Mouse (Mus musculus) MEL (cell line): ENCODE measurements around the gene Omt2a. TPM values are rescaled to one million over a fixed set of nuclear protein-coding genes. Genes with fewer than 3 reads are reported as not detected.
"Not testable (repeated sequence)": the region's sequence is repeated elsewhere in the genome, so short reads cannot be mapped to it uniquely, and the experiment has no call there.

Experiments used
- DNase-seq: peaks from one replicate; pipeline ENCODE4 v3.0.0; 2011; ENCODE audit warnings: low read depth, low spot score
- H3K27ac ChIP-seq: 2 replicates; pipeline ENCODE4 v1.5.1; 2012; ENCODE audit warnings: low read depth, mild to moderate bottlenecking, control low read depth, low read length, moderate library complexity; ENCODE audit not compliant: control insufficient read depth
- H3K27me3 ChIP-seq, 2 experiments: fragments of 150-350 bp in 1 of 2; sonication (generic) in 1 of 2; 2 replicates each; pipeline ENCODE4 v1.6.1; 2012; ENCODE audit warnings: low read length in 2 of 2, mild to moderate bottlenecking in 2 of 2, improper control_type of control experiment in 1 of 2, moderate library complexity in 1 of 2; ENCODE audit not compliant: insufficient read depth in 2 of 2, control insufficient read depth in 1 of 2
- H3K36me3 ChIP-seq, 2 experiments: 2 replicates each; pipeline ENCODE4 v1.6.1; 2012 to 2014; ENCODE audit warnings: low read length in 2 of 2, improper control_type of control experiment in 1 of 2, inconsistent platforms in 1 of 2, mild to moderate bottlenecking in 1 of 2; ENCODE audit not compliant: insufficient read depth in 2 of 2, control insufficient read depth in 1 of 2
- H3K4me1 ChIP-seq, 2 experiments: fragments of 150-350 bp in 1 of 2; sonication (generic) in 1 of 2; 2 replicates each; pipeline ENCODE4 v1.6.1; 2012; ENCODE audit warnings: low read length in 2 of 2, improper control_type of control experiment in 1 of 2, mild to moderate bottlenecking in 1 of 2; ENCODE audit not compliant: insufficient read depth in 2 of 2, control insufficient read depth in 1 of 2
- H3K4me3 ChIP-seq, 2 experiments: fragments of 150-350 bp in 1 of 2; sonication (generic) in 1 of 2; 2 replicates each; pipeline ENCODE4 v1.5.1; 2012; ENCODE audit warnings: low read depth in 2 of 2, low read length in 2 of 2, mild to moderate bottlenecking in 2 of 2, moderate library complexity in 2 of 2, control low read depth in 1 of 2, improper control_type of control experiment in 1 of 2; ENCODE audit not compliant: control insufficient read depth in 1 of 2, insufficient read depth in 1 of 2
- H3K79me2 ChIP-seq: 2 replicates; pipeline ENCODE4 v1.6.1; 2012; ENCODE audit warnings: mild to moderate bottlenecking, low read length, moderate library complexity; ENCODE audit not compliant: control insufficient read depth, poor library complexity, insufficient read depth
- H3K9ac ChIP-seq: 2 replicates; pipeline ENCODE4 v1.6.1; 2012; ENCODE audit warnings: low read depth, mild to moderate bottlenecking, control low read depth, low read length, moderate library complexity; ENCODE audit not compliant: control insufficient read depth, poor library complexity, severe bottlenecking
- H3K9me3 ChIP-seq: fragments of 150-350 bp; sonication (generic); replicated peaks from 2 replicates; pipeline ENCODE4 v1.6.1; 2012; ENCODE audit warnings: mild to moderate bottlenecking, low read length, improper control_type of control experiment, moderate library complexity; ENCODE audit not compliant: insufficient read depth
- CTCF ChIP-seq, 3 experiments: IDR thresholded peaks in 2 of 3; conservative IDR thresholded peaks in 1 of 3; 2 replicates each; pipeline ENCODE4 v1.5.1; 2011 to 2012; ENCODE audit warnings: low read length in 3 of 3, low read depth in 2 of 3, mild to moderate bottlenecking in 2 of 3, improper control_type of control experiment in 1 of 3, inconsistent platforms in 1 of 3, mixed read lengths in 1 of 3, moderate library complexity in 1 of 3; ENCODE audit not compliant: control insufficient read depth in 1 of 3, insufficient read depth in 1 of 3, poor library complexity in 1 of 3, severe bottlenecking in 1 of 3
- POLR2A ChIP-seq, 2 experiments: IDR thresholded peaks; 2 replicates each; pipeline ENCODE4 v1.6.1; 2011 to 2012; ENCODE audit warnings: low read length in 2 of 2, mild to moderate bottlenecking in 2 of 2, control low read depth in 1 of 2, improper control_type of control experiment in 1 of 2, low read depth in 1 of 2, moderate library complexity in 1 of 2; ENCODE audit not compliant: control insufficient read depth in 1 of 2, insufficient read depth in 1 of 2, poor library complexity in 1 of 2
- RAD21 ChIP-seq: IDR thresholded peaks from 2 replicates; pipeline ENCODE4 v1.6.1; 2011; ENCODE audit warnings: mild to moderate bottlenecking, low read depth, low read length, improper control_type of control experiment
- SMC3 ChIP-seq: IDR thresholded peaks from 2 replicates; pipeline ENCODE4 v1.6.1; 2011; ENCODE audit warnings: low read depth, low read length, improper control_type of control experiment
- USF1 ChIP-seq: IDR thresholded peaks from 2 replicates; pipeline ENCODE4 v1.6.1; 2014; ENCODE audit warnings: low read depth, mild to moderate bottlenecking, inconsistent platforms, low read length, improper control_type of control experiment, moderate library complexity
- polyA plus RNA-seq, 2 experiments: library from polyadenylated mRNA; stranded (reverse) in 1 of 2; unstranded in 1 of 2; fragments of >175 nt in 1 of 2; fragments of >200 nt in 1 of 2; gene quantifications; 2 replicates each; pipeline versions ENCODE4 v1.2.1 to v1.2.4; 2012; ENCODE audit warnings: low replicate concordance in 2 of 2, low read depth in 1 of 2; ENCODE audit not compliant: insufficient read length in 2 of 2, insufficient read depth in 1 of 2, missing spikeins in 1 of 2
- total RNA-seq: library from RNA; depleted of rRNA; stranded (reverse); fragments of 300-350 nt; gene quantifications from 2 replicates; pipeline ENCODE4 v1.2.3, GENCODE M21; 2012

Omt2a gene
- total and polyA plus RNA-seq, 3 experiments, result not detected

GRCm38 (mm10) chr9:78298232-78298631, 16.4 kb downstream of the Omt2a start:
- no peaks in the 10 kb centered on the region for H3K36me3 ChIP-seq
- H3K9me3 ChIP-seq, result no peaks in the 10 kb centered on the region
- no peak for TF ChIP-seq POLR2A (IDR thresholded peaks at IDR 0.05; ENCODE audit: control insufficient read depth in 1 of 2, insufficient read depth in 1 of 2, low read depth in 1 of 2, low read length in 2 of 2, poor library complexity in 1 of 2)
- TF ChIP-seq USF1, result peak; percentile 30; the same call in 1 of the 2 replicates
- H3K9ac ChIP-seq, result no peak overlapping the region
- no peak for DNase-seq
- no peak overlapping the region for H3K4me3 ChIP-seq
- no peaks in the 10 kb centered on the region for H3K79me2 ChIP-seq
- H3K27ac ChIP-seq, result no peak overlapping the region
- peaks cover 0 to 2% of the 10 kb centered on the region in 2 experiments; a peak in 2 of 4 replicates for H3K4me1 ChIP-seq
- H3K27me3 ChIP-seq, result no peaks in the 10 kb centered on the region

- H3K79me2 ChIP-seq, H3K27me3 ChIP-seq, H3K27ac ChIP-seq, H3K4me1 ChIP-seq, H3K4me3 ChIP-seq, H3K9ac ChIP-seq, H3K36me3 ChIP-seq, H3K9me3 ChIP-seq: not testable (repeated sequence)
- TF ChIP-seq RAD21 (peak; percentile 33), CTCF (IDR thresholded peaks at IDR 0.05 in 2 of 3, conservative IDR thresholded peaks at IDR 0.05 in 1 of 3; ENCODE audit: control insufficient read depth in 1 of 3, insufficient read depth in 1 of 3, low read depth in 2 of 3, low read length in 3 of 3, poor library complexity in 1 of 3, severe bottlenecking in 1 of 3) (peak; percentile 67 to 78 (median 70)), SMC3 (peak; percentile 56)
- DNase-seq, result peak; percentile 59
These were observed 18.5 kb downstream of the Omt2a start for GRCm38 (mm10) chr9:78296089-78296488.

DNA sequence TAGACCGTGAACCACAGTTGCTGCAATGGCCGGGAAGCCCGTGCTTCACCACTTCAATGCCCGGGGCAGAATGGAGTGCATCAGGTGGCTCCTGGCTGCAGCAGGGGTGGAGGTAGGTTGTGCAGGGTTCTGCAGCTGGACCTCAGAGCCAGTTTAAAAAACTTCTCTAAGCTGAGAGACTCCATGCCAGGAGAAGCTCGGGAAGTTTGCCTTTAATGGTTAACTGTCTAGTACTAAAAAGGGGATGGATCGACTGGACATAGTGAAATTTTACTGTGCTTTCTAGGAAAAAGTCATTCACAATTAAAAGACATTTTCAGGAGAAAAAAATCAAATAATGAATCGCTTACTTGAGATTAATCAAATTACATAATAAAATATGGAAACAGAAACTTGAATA, 19.8 kb downstream of the Omt2a start:
- H3K36me3 ChIP-seq, DNase-seq, H3K79me2 ChIP-seq, H3K27ac ChIP-seq, H3K9ac ChIP-seq, H3K4me1 ChIP-seq, H3K4me3 ChIP-seq, H3K27me3 ChIP-seq, H3K9me3 ChIP-seq: not testable (repeated sequence)

GRCm38 (mm10) chr9:78293683-78294082, 20.9 kb downstream of the Omt2a start:
- H3K27me3 ChIP-seq, H3K79me2 ChIP-seq, H3K4me3 ChIP-seq, DNase-seq, H3K4me1 ChIP-seq, H3K9ac ChIP-seq, H3K27ac ChIP-seq, H3K36me3 ChIP-seq, H3K9me3 ChIP-seq: not testable (repeated sequence)

- H3K4me3 ChIP-seq, H3K79me2 ChIP-seq, H3K9me3 ChIP-seq, H3K9ac ChIP-seq, H3K27ac ChIP-seq, H3K36me3 ChIP-seq, H3K27me3 ChIP-seq, H3K4me1 ChIP-seq, DNase-seq: not testable (repeated sequence)
These were observed 22.1 kb downstream of the Omt2a start for GRCm38 (mm10) chr9:78292462-78292861.

GRCm38 (mm10) chr9:78289723-78290122, 24.9 kb downstream of the Omt2a start, which contains the start of gene Gm10639:
TSS of gene Gm10639 (plus strand) at chr9:78289923.
- not testable (repeated sequence) for DNase-seq, H3K36me3 ChIP-seq

DNA sequence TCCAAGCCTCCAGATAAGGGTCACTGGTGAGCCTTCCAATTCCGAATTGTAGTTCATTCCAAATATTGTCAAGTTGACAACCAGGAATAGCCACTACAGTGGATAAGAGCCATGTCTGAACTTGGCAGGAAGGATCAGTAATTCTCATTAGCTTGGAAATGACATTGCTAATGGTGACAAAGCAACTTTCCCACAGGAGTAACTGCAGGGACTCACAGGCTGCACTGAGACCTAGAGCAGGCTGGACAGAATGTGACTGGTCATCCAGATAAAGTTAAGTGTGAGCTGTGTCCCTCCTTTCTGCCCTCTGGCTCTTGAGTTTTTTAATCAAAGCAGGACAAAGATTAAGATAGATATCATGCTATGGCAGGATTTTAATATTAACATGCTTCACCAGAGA, 25.5 kb downstream of the Omt2a start:
- not testable (repeated sequence) for H3K4me3 ChIP-seq, H3K27me3 ChIP-seq, H3K4me1 ChIP-seq, H3K27ac ChIP-seq, DNase-seq, H3K9ac ChIP-seq, H3K36me3 ChIP-seq, H3K9me3 ChIP-seq, H3K79me2 ChIP-seq

More at GRCm38 (mm10) chr9:78289723-78290122, 24.9 kb downstream of the Omt2a start, which contains the start of gene Gm10639:
- H3K9ac ChIP-seq, H3K4me3 ChIP-seq, H3K4me1 ChIP-seq, H3K27ac ChIP-seq, H3K27me3 ChIP-seq, H3K79me2 ChIP-seq, H3K9me3 ChIP-seq: not testable (repeated sequence)
